Mouse (Mus musculus): ENCODE measurements at regions not wholly inside any gene's neighbourhood (a gene's known extent, or its start where the extent isn't known, plus 50 kb on each side); places are given as distances from the start of the nearest gene placed in this dataset.

DNA sequence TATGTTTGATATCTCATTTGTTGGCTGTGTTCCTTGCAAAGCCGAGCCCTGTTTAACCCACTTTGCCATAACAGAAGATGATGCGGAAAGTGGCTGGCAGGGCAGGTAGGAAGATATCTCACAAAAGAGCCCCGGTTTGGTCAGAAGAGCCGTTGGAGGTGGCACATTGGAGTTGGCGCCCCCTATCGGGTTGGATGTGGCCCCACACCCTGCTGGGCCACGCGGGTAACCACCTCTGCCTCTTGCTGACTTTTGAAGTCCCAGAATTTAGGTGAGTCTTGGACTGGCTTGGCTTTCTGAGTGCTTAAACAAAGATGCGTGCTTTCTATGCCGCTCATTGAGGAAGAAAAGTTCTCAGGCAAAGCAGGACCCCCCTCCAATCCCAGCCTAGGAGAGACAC, 56.1 kb downstream of the Gm4791 start:
- no peak for DNase-seq (ENCODE audit: low spot score in 2 of 2)

- DNase-seq (ENCODE audit: low spot score in 2 of 2), result no peak
Observed at GRCm38 (mm10) chr9:47055558-47055957, 57.0 kb downstream of the Gm4791 start.

DNA sequence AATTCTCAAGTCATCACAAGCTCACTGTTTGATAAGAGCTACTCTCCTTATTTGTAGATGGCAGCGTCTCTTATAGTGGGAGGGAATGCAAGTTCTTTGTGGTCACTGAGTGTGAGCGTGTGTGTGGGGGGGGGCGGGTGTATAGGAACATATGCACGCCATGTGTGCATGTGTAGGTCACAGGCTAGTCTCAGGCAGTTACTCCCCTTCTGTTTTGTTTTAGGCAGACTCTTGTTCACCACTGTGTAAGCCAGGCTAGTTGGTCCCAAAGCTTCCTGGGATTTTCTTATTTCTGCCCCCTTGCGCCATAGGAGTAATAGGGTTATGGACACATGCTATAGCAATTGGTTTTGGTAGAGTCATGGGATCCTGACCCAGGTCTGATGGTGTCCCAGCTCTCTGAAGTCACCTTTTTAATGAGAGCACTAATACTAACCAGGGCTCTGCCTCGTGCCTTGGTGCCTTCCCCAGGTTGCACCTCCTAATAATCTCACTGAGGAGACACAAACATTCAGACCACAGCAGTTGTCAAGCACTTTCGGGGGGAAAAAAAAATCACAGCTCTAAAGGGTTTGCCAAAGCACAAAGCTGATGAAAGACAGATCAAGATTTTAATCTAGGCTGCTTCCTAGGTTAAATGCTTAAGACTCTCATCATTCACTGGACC, 60.9 kb downstream of the Gm4791 start:
- DNase-seq (ENCODE audit: low spot score in 2 of 2), result no peak

DNA sequence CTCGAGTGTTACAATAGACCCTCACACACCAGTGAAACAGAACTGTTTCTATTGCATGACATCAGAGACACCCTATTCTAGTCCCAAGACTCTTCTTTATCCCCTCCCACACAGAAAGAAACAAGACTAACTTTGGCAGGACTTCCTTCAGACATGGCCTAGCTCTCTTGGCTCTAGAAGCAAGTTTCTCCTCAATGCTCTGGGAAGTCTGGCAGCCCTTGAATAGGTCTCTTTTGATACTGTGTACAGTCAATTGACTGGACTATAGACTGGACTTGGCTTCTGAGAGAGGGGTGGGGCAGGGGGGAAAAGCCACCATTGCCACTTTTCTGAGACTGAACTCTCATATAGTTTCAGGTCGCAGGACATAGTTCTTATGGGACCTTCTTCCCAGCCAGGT, 62.2 kb downstream of the Gm4791 start:
- DNase-seq (ENCODE audit: low spot score in 2 of 2), result no peak

- no peak for DNase-seq (ENCODE audit: low spot score in 2 of 2)
Observed at GRCm38 (mm10) chr9:47062516-47062915, 64.0 kb downstream of the Gm4791 start.

GRCm38 (mm10) chr9:47063751-47064150, 65.2 kb downstream of the Gm4791 start:
- no peak for DNase-seq (ENCODE audit: low spot score in 2 of 2)

- no peak for DNase-seq (ENCODE audit: low spot score in 2 of 2)
Observed at GRCm38 (mm10) chr9:47064463-47065032, 66.0 kb downstream of the Gm4791 start.

GRCm38 (mm10) chr9:47069436-47069835, 70.9 kb downstream of the Gm4791 start:
- DNase-seq (ENCODE audit: low spot score in 2 of 2), result no peak

DNA sequence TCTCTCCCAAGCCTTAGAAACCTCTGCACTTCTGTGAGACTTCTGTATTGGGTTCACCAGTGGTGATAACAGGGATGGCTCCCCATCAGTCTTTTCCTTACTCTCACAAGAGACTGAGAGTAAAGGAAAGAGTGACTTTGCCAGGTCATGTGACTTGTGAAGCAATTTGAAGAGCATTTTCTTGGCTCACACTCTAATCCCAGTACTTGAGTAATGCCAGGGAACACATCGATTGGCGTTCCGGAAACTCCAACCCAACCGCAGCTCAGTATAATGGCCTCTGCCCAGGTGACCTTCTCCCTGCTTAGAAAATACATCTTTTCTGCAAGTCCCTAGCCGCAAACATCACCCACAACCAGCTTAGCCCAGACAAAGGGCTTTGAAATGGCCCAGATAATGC, 72.4 kb downstream of the Gm4791 start:
- DNase-seq (ENCODE audit: low spot score in 2 of 2), result no peak

GRCm38 (mm10) chr9:47076946-47077345, 78.4 kb downstream of the Gm4791 start:
- no peak for DNase-seq (ENCODE audit: low spot score in 2 of 2)

GRCm38 (mm10) chr9:47077416-47077815, 78.9 kb downstream of the Gm4791 start:
- DNase-seq (ENCODE audit: low spot score in 2 of 2), result no peak

GRCm38 (mm10) chr9:47077945-47078344, 79.4 kb downstream of the Gm4791 start:
- no peak for DNase-seq (ENCODE audit: low spot score in 2 of 2)

- DNase-seq (ENCODE audit: low spot score in 2 of 2), result no peak
Observed at GRCm38 (mm10) chr9:47081407-47081806, 82.9 kb downstream of the Gm4791 start.

DNA sequence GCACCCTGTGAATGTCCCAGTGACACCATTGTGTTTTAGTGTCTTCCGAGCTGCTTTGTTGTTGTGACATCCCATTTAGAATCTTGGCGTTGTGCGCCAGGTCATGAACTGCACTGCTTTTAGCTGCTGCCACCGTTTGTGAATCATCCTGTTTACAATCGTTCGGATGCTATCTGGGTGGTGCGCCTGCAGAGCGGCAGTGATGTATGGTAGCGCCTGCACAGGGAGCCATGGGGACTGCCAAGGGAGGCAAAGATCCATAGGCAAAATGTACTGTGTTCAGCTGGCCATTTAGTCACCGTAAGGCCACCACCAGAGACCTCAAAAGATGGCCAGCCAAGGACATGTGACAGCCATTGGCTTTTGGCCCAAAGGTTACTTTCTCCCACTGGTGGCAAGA, 93.3 kb downstream of the Gm4791 start:
- DNase-seq (ENCODE audit: low spot score in 2 of 2), result no peak

DNA sequence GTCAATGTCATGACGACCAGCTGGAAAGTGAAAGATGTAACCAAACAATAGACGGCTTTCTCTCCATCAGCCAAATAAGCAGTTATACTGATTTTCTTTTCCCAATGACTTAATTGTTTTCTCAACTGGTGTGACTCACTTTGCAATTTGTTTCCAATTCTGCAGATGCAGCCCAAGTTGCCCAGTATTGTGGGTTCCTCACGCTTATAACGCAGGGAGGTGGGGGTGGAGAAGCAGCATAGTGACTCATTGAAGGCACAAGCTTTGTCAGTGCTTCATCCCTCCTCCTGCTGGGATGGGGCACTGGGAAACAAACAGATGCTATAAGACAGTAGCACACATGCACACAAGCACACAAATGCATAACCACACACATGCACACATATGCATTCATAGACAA, 97.1 kb downstream of the Gm4791 start:
- DNase-seq (ENCODE audit: low spot score in 2 of 2), result no peak

DNA sequence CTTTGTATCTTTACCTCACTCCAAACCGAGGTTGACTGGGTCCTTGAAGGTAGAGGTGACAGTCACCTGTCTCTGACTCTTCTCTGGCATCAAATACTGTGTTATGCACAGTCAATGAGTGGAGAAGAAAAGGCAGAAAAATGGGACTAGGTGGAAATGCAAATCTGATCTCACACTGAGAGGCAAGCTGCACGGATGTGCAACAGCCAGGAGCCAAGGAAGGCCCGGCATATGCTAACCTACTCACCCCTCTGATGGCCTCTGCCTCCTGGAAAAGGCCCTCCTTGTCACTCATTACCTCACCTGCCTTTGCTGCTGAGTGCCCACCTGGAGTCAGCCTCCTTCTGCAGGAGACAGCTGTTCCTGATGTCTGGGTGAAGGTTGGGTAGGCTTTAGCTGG, 104.8 kb downstream of the Gm4791 start:
- DNase-seq (ENCODE audit: low spot score in 2 of 2), result no peak

GRCm38 (mm10) chr9:47103966-47104365, 105.4 kb downstream of the Gm4791 start:
- DNase-seq (ENCODE audit: low spot score in 2 of 2), result no peak

- no peak for DNase-seq (ENCODE audit: low spot score in 2 of 2)
Observed at GRCm38 (mm10) chr9:47108096-47108495, 109.6 kb downstream of the Gm4791 start.

DNA sequence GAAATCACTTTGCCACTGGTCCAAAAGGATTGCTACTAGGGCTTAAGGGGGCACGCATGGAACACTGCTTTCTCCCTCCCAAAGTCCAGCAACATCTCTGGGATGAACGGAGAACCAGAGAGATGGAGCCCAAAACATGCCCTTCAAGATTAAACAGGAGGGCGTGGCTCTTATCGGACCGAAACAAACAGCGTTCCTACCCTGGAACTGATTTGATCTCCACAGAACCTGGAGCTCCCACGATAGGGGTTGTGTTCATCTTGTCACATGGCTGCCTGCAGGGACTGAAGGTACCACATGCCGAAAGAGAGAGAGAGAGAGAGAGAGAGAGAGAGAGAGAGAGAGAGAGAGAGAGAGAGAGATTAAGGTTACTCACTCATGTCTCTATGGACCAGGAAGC, 120.7 kb downstream of the Gm4791 start:
- DNase-seq (ENCODE audit: low spot score in 2 of 2), result no peak

DNA sequence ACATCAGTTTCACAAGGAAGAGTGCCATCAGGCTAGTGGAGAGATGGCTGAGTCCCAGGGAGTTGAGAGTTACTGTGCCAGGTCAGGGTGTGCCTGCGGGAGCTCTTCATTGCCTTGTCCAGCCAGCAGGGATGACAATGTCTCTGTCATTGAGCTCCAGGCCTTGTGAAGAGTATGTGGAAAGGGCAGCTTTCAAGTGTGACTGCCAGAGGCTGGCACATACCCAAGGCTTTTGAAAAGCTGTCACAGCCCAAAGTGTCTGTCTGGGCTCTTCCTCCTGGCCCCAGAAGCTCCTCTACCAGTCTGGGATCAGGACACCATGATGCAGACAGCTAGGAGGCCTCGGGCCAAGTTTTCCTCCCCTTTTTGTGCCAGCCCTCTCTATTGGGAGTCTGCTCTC, 124.6 kb downstream of the Gm4791 start:
- DNase-seq (ENCODE audit: low spot score in 2 of 2), result no peak

DNA sequence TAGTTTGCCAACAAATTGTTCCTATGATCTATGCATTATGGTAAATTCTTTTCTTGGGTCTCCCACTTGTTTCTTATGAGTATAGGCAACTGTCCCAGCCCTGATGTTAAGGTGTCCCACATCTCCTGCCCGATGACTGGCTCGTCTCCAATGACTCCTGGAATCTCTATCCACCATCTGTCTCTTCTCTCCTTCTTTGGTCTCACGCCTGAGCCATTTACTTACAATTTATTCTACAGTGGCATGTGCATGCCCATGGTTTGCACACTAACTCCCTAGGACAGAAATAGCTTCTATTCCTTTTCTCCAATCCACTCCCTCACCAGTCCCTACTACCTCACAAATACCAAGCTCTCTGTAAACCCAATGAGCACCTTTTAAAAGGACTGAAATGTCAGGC, 127.0 kb downstream of the Gm4791 start:
- DNase-seq (ENCODE audit: low spot score in 2 of 2), result no peak

DNA sequence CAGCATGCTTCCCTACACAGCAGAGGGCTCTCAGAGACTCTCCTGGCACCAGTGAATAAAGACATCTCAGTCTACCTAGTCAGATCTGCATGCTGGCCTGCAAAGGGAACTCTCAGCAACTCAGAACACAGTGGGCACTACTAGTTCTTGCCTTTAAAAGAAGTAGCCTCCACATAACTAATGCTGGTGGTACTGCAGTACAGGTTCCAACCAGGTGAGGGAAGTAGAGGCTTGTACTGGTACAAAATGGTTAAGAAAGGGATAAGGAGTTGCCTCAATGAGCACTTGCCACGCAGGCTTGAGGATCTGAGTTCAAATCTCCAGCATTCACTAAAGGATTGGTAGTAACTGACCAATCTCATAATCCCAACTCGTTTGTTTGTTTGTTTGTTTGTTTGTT, 127.7 kb downstream of the Gm4791 start:
- DNase-seq (ENCODE audit: low spot score in 2 of 2), result no peak

DNA sequence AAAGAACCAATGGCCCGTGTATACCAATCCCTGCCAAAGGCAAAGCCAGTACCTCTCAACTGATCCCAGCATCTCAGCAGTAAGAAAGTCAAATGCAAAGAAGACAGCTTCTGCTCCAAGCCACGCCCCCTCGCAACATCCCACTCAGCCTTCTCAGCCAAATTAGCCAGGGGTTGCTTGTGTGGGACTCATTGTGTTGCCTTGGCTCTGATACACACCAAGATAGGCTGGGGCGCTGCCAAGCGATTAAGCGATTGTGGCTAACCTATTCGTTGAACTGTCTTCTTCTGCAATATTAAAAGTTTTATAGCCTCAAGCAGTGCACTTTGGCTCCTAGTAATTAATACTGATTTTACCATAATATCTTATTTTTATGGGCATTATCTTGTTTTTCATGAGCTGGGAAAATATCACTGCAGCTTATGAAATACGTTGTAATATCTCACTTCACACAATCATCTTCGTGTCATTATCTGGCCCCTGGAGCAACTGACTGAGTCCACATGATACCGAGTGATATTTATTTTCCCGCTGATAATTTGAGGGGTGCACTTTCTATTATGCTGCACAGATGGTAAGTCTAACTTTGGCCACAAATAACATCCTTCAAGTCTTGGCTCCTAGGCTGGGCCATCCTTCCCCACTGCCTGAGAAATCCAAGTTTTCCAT, 129.3 kb downstream of the Gm4791 start:
- DNase-seq (ENCODE audit: low spot score in 2 of 2), result no peak

All from adrenal gland, postnatal 4 days (tissue).